Mouse (Mus musculus): ENCODE data around the gene Marc1. TPM values are rescaled to one million over a fixed set of nuclear protein-coding genes. Genes with fewer than 3 reads are reported as not detected.

Marc1 gene
- total RNA-seq (2014; rRNA removed) (0.21 TPM in 1 of 2 replicates, not detected in the other), polyA plus RNA-seq (2015; fragmentation: Nextera tagmentation; extraction: Ambion mirVana) (0.25 and 0.33 TPM in 2 replicates)

- peak within 1 kb of the TSS; percentile 31; the same call in 1 of the 2 replicates for H3K9ac ChIP-seq (replicated peaks; ENCODE audit: low read length)
- no peak for DNase-seq (ENCODE audit: low spot score)
- peak; percentile 56; the same call in 1 of the 2 replicates for ATAC-seq
- no peaks in the 10 kb centered on the region for H3K27me3 ChIP-seq (ENCODE audit: insufficient read depth, low read length)
- H3K27ac ChIP-seq = no peak within 1 kb of the TSS
- peak within 1 kb of the TSS; percentile 33 for H3K4me3 ChIP-seq (ENCODE audit: low read length)
- peaks cover 6% of the 10 kb centered on the region; the same call in 1 of the 2 replicates for H3K4me1 ChIP-seq (ENCODE audit: insufficient read depth, low read length)
- H3K36me3 ChIP-seq (ENCODE audit: insufficient read depth, low read length) = no peaks in the 10 kb centered on the region
- H3K4me2 ChIP-seq (ENCODE audit: low read depth, low read length) = peak within 1 kb of the TSS; percentile 58
- WGBS = 8% methylated on average over 52 of the region's 52 CpGs
- no peaks in the 10 kb centered on the region for H3K9me3 ChIP-seq (ENCODE audit: low read length)
- TF ChIP-seq CTCF (IDR thresholded peaks at IDR 0.05; ENCODE audit: low read depth) = no peak
These were observed at the start of gene Marc1 for GRCm38 (mm10) chr1:184810780-184811575. TSS of gene Marc1 (minus strand) at chr1:184811313.

GRCm38 (mm10) chr1:184860276-184860675, 49.2 kb upstream of the Marc1 start:
- Histone ChIP-seq H3K27me3 (ENCODE audit: insufficient read depth, low read length) (no peaks in the 10 kb centered on the region), H3K9me3 (ENCODE audit: low read length) (no peaks in the 10 kb centered on the region), H3K27ac (no peak overlapping the region), H3K4me2 (ENCODE audit: low read depth, low read length) (no peak overlapping the region), H3K4me3 (ENCODE audit: low read length) (no peak overlapping the region), H3K9ac (replicated peaks; ENCODE audit: low read length) (no peak overlapping the region), H3K36me3 (ENCODE audit: insufficient read depth, low read length) (no peaks in the 10 kb centered on the region), H3K4me1 (ENCODE audit: insufficient read depth, low read length) (no peaks in the 10 kb centered on the region)
- WGBS = 60% methylated on average over 3 of the region's 3 CpGs
- DNase-seq (ENCODE audit: low spot score) (no peak), ATAC-seq (no peak)
- TF ChIP-seq CTCF (IDR thresholded peaks at IDR 0.05; ENCODE audit: low read depth) = no peak

- H3K9me3 ChIP-seq (ENCODE audit: low read length) = no peaks in the 10 kb centered on the region
These were observed 47.1 kb upstream of the Marc1 start for GRCm38 (mm10) chr1:184858253-184858652.

GRCm38 (mm10) chr1:184857216-184857615, 46.1 kb upstream of the Marc1 start:
- 88% methylated on average over 9 of the region's 9 CpGs for WGBS
- Histone ChIP-seq H3K9me3 (ENCODE audit: low read length) (no peaks in the 10 kb centered on the region), H3K36me3 (ENCODE audit: insufficient read depth, low read length) (no peaks in the 10 kb centered on the region), H3K4me3 (ENCODE audit: low read length) (no peak overlapping the region), H3K9ac (replicated peaks; ENCODE audit: low read length) (no peak overlapping the region), H3K4me1 (ENCODE audit: insufficient read depth, low read length) (0 out of 2 replicates have a peak, but pooled peaks cover under 1% of the 10 kb centered on the region), H3K27ac (no peak overlapping the region), H3K4me2 (ENCODE audit: low read depth, low read length) (no peak overlapping the region), H3K27me3 (ENCODE audit: insufficient read depth, low read length) (no peaks in the 10 kb centered on the region)
- DNase-seq (ENCODE audit: low spot score) = no peak
- no peak for TF ChIP-seq CTCF (IDR thresholded peaks at IDR 0.05; ENCODE audit: low read depth)
- no peak for ATAC-seq

More at GRCm38 (mm10) chr1:184858253-184858652, 47.1 kb upstream of the Marc1 start:
- no peak for TF ChIP-seq CTCF (IDR thresholded peaks at IDR 0.05; ENCODE audit: low read depth)
- Histone ChIP-seq H3K4me3 (ENCODE audit: low read length) (no peak overlapping the region), H3K27me3 (ENCODE audit: insufficient read depth, low read length) (no peaks in the 10 kb centered on the region), H3K36me3 (ENCODE audit: insufficient read depth, low read length) (no peaks in the 10 kb centered on the region), H3K9ac (replicated peaks; ENCODE audit: low read length) (no peak overlapping the region), H3K27ac (no peak overlapping the region), H3K4me1 (ENCODE audit: insufficient read depth, low read length) (no peaks in the 10 kb centered on the region), H3K4me2 (ENCODE audit: low read depth, low read length) (no peak overlapping the region)
- 85% methylated on average over 1 of the region's 1 CpGs for WGBS
- ATAC-seq (no peak), DNase-seq (ENCODE audit: low spot score) (no peak)

DNA sequence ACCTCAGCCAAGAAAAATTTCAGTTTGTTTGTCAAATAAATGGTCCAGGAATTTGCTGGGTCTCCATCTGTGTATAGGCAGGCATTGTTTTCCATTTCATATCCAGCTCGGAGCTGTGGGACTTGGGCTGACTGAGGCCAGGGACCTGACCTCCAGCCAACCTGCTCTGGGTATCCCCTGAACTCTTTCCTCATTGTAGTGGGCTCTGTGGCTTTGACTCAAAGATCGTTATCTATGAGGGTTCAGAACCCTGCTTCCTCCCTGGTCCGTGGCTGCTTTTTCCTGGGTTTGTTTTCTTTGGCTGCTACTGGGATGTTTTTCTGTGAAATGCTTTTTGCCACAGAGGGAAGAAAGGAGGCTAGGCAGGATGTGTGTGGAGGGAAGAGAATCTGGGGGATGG, 42.8 kb upstream of the Marc1 start:
- 67% methylated on average over 3 of the region's 3 CpGs for WGBS
- no peak for DNase-seq (ENCODE audit: low spot score)
- no peak for ATAC-seq

DNA sequence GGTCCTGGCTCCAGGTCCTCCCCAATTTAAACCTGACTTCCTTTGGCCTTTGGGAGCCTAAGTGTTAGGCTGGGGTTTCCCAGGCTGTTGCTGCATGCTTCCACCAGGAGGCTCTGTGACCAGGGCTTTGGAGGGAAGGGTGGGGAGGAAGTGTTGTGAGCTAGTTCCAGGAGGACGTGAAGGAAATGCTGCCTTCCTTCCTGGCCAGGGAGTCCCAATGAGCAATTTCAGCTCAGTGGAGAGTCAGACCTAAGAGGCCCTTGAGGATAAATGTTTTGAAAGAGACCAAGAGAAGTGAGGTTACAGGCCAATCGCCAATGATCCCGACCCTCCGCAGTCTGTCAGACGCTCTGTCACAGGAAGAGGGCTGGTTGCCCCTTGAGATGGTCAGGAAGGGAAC, 42.2 kb upstream of the Marc1 start:
- no peaks in the 10 kb centered on the region for H3K27me3 ChIP-seq (ENCODE audit: insufficient read depth, low read length)
- ATAC-seq = peak; percentile 55

More for the DNA sequence above, 42.8 kb upstream of the Marc1 start:
- Histone ChIP-seq H3K9ac (replicated peaks; ENCODE audit: low read length) (no peak overlapping the region), H3K4me2 (ENCODE audit: low read depth, low read length) (no peak overlapping the region), H3K36me3 (ENCODE audit: insufficient read depth, low read length) (no peaks in the 10 kb centered on the region), H3K27ac (no peak overlapping the region), H3K27me3 (ENCODE audit: insufficient read depth, low read length) (no peaks in the 10 kb centered on the region), H3K4me1 (ENCODE audit: insufficient read depth, low read length) (0 out of 2 replicates have a peak, but pooled peaks cover 5% of the 10 kb centered on the region), H3K9me3 (ENCODE audit: low read length) (no peaks in the 10 kb centered on the region), H3K4me3 (ENCODE audit: low read length) (no peak overlapping the region)
- no peak for TF ChIP-seq CTCF (IDR thresholded peaks at IDR 0.05; ENCODE audit: low read depth)

More for the DNA sequence above, 42.2 kb upstream of the Marc1 start:
- DNase-seq (ENCODE audit: low spot score) = peak; percentile 59
- Histone ChIP-seq H3K4me3 (ENCODE audit: low read length) (no peak overlapping the region), H3K4me2 (ENCODE audit: low read depth, low read length) (peak overlapping the region; percentile 28), H3K27ac (no peak overlapping the region), H3K9me3 (ENCODE audit: low read length) (no peaks in the 10 kb centered on the region), H3K36me3 (ENCODE audit: insufficient read depth, low read length) (no peaks in the 10 kb centered on the region), H3K4me1 (ENCODE audit: insufficient read depth, low read length) (0 out of 2 replicates have a peak, but pooled peaks cover 5% of the 10 kb centered on the region), H3K9ac (replicated peaks; ENCODE audit: low read length) (no peak overlapping the region)
- TF ChIP-seq CTCF (IDR thresholded peaks at IDR 0.05; ENCODE audit: low read depth) = peak; percentile 88
- 27% methylated on average over 5 of the region's 5 CpGs for WGBS

Data from hindbrain, postnatal 0 days (tissue).